Mouse (Mus musculus) myocyte (in vitro differentiated cells): ENCODE measurements around the gene March2. TPM values are rescaled to one million over a fixed set of nuclear protein-coding genes. Genes with fewer than 3 reads are reported as not detected.

Experiments used
- H3K27me3 ChIP-seq: one replicate; pipeline ENCODE4 v1.6.1; 2011; ENCODE audit not compliant: control insufficient read depth, insufficient read depth, insufficient read length
- H3K36me3 ChIP-seq: one replicate; pipeline ENCODE4 v1.6.1; 2011; ENCODE audit not compliant: control insufficient read depth, insufficient read depth
- H3K4me2 ChIP-seq: one replicate; pipeline ENCODE4 v1.6.1; 2011; ENCODE audit warnings: low read depth, control low read depth
- H3K4me3 ChIP-seq: one replicate; pipeline ENCODE4 v1.5.1; 2011; ENCODE audit warnings: mild to moderate bottlenecking, control low read depth, moderate library complexity
- H3K79me2 ChIP-seq: one replicate; pipeline ENCODE4 v1.6.1; 2011; ENCODE audit not compliant: control insufficient read depth, insufficient read depth
- H3ac ChIP-seq: one replicate; pipeline ENCODE4 v1.6.1; 2011; ENCODE audit not compliant: control insufficient read depth, insufficient read length
- CEBPB ChIP-seq: IDR thresholded peaks from 2 replicates; pipeline ENCODE4 v1.6.1; 2011; ENCODE audit warnings: mild to moderate bottlenecking, moderate library complexity; ENCODE audit not compliant: poor library complexity, insufficient read depth, severe bottlenecking
- E2F4 ChIP-seq: IDR thresholded peaks from one replicate; pipeline ENCODE4 v1.6.1; 2011; ENCODE audit warnings: mild to moderate bottlenecking, control low read depth, moderate library complexity; ENCODE audit not compliant: insufficient read depth
- MAX ChIP-seq: IDR thresholded peaks from one replicate; pipeline ENCODE4 v1.6.1; 2011; ENCODE audit warnings: low read depth, mild to moderate bottlenecking, control low read depth
- MYOD1 ChIP-seq, 3 experiments: IDR thresholded peaks; one replicate each; pipeline ENCODE4 v1.6.1; 2011; ENCODE audit warnings: control low read depth in 2 of 3, low read depth in 2 of 3, mild to moderate bottlenecking in 2 of 3, moderate library complexity in 1 of 3; ENCODE audit not compliant: insufficient read length in 2 of 3, control insufficient read depth in 1 of 3
- MYOG ChIP-seq, 3 experiments: IDR thresholded peaks; one replicate each; pipeline ENCODE4 v1.6.1; 2011; ENCODE audit warnings: control low read depth in 2 of 3, low read depth in 2 of 3, mild to moderate bottlenecking in 2 of 3; ENCODE audit not compliant: insufficient read length in 2 of 3, control insufficient read depth in 1 of 3, insufficient read depth in 1 of 3
- POLR2A ChIP-seq: IDR thresholded peaks from one replicate; pipeline ENCODE4 v1.6.1; 2011; ENCODE audit warnings: low read depth, mild to moderate bottlenecking, control low read depth, moderate library complexity; ENCODE audit not compliant: insufficient read length
- POLR2AphosphoS2 ChIP-seq: IDR thresholded peaks from one replicate; pipeline ENCODE4 v1.6.1; 2011; ENCODE audit warnings: low read depth, control low read depth; ENCODE audit not compliant: insufficient read length
- REST ChIP-seq: IDR thresholded peaks from one replicate; pipeline ENCODE4 v1.6.1; 2011; ENCODE audit warnings: mild to moderate bottlenecking, control low read depth, moderate library complexity; ENCODE audit not compliant: insufficient read depth, insufficient read length
- SRF ChIP-seq: IDR thresholded peaks from one replicate; pipeline ENCODE4 v1.6.1; 2011; ENCODE audit warnings: low read depth; ENCODE audit not compliant: control insufficient read depth, insufficient read length
- TCF12 ChIP-seq: IDR thresholded peaks from one replicate; pipeline ENCODE4 v1.6.1; 2011; ENCODE audit warnings: mild to moderate bottlenecking, control low read depth; ENCODE audit not compliant: poor library complexity, insufficient read depth, severe bottlenecking
- TCF3 ChIP-seq: IDR thresholded peaks from one replicate; pipeline ENCODE4 v1.6.1; 2011; ENCODE audit warnings: low read depth, control low read depth; ENCODE audit not compliant: insufficient read length
- USF1 ChIP-seq: IDR thresholded peaks from one replicate; pipeline ENCODE4 v1.6.1; 2011; ENCODE audit warnings: low read depth, mild to moderate bottlenecking, control low read depth, moderate library complexity
- polyA plus RNA-seq: library from polyadenylated mRNA; unstranded; fragments of >200 nt; fragmentation: generic; extraction: Trizol; gene quantifications from one replicate; pipeline ENCODE4 v1.2.1, GENCODE M21; 2012; ENCODE audit warnings: missing spikeins

Gene March2
- polyA plus RNA-seq, 1 experiment, result 51.5 TPM

GRCm38 (mm10) chr17:33637516-33638276 lies 80.8 kb downstream of the March2 start, which contains the start of gene Pram1:
Pram1 (plus strand) TSS chr17:33638056.
- Histone ChIP-seq H3K36me3 (peaks cover 8% of the 10 kb centered on the region), H3K79me2 (no peaks in the 10 kb centered on the region), H3K27me3 (no peaks in the 10 kb centered on the region), H3K4me2 (no peak within 1 kb of the TSS), H3K4me3 (no peak within 1 kb of the TSS), H3ac (no peak within 1 kb of the TSS)
- no peak for TF ChIP-seq CEBPB
- TF ChIP-seq REST, result no peak
- no peak for TF ChIP-seq POLR2A
- no peak for TF ChIP-seq MAX
- TF ChIP-seq E2F4, result no peak
- no peak for TF ChIP-seq POLR2AphosphoS2
- no peak for TF ChIP-seq TCF12
- TF ChIP-seq USF1, result no peak
- TF ChIP-seq SRF, result no peak
- no peak for TF ChIP-seq MYOG (IDR thresholded peaks at IDR 0.05; ENCODE audit: control insufficient read depth in 1 of 3, insufficient read depth in 1 of 3, insufficient read length in 2 of 3, low read depth in 2 of 3)
- no peak for TF ChIP-seq MYOD1 (IDR thresholded peaks at IDR 0.05; ENCODE audit: control insufficient read depth in 1 of 3, insufficient read length in 2 of 3, low read depth in 2 of 3)
- no peak for TF ChIP-seq TCF3

GRCm38 (mm10) chr17:33637038-33637437 lies 81.4 kb downstream of the March2 start:
- Histone ChIP-seq H3K79me2 (no peaks in the 10 kb centered on the region), H3K36me3 (peaks cover 8% of the 10 kb centered on the region), H3ac (no peak overlapping the region), H3K4me2 (no peak overlapping the region), H3K27me3 (no peaks in the 10 kb centered on the region), H3K4me3 (no peak overlapping the region)
- TF ChIP-seq REST, result no peak
- TF ChIP-seq POLR2AphosphoS2, result no peak
- no peak for TF ChIP-seq CEBPB
- TF ChIP-seq E2F4, result no peak
- TF ChIP-seq MYOD1 (IDR thresholded peaks at IDR 0.05; ENCODE audit: control insufficient read depth in 1 of 3, insufficient read length in 2 of 3, low read depth in 2 of 3), result no peak
- TF ChIP-seq MAX, result no peak
- no peak for TF ChIP-seq TCF12
- TF ChIP-seq SRF, result no peak

Other genes with a start within 250 kb of the March2 start
- gene Adamts10, start 194.5 kb downstream of the March2 start, polyA plus RNA-seq, result 4.5 TPM
- not detected for gene Myo1f, start 163.0 kb downstream of the March2 start, polyA plus RNA-seq
- gene Zfp414, start 89.6 kb downstream of the March2 start, polyA plus RNA-seq, result 21.9 TPM
- gene Pram1, start 80.6 kb downstream of the March2 start, polyA plus RNA-seq, result 0.41 TPM
- gene Hnrnpm, start 31.8 kb downstream of the March2 start, polyA plus RNA-seq, result 68.2 TPM
- gene Rab11b, start 41.9 kb upstream of the March2 start, polyA plus RNA-seq, result 126 TPM
- gene Angptl4, start 63.2 kb upstream of the March2 start, polyA plus RNA-seq, result 42.8 TPM
- gene Kank3, start 91.8 kb upstream of the March2 start, polyA plus RNA-seq, result 8.3 TPM
- 6,768 TPM for gene Rps28, start 105.9 kb upstream of the March2 start, polyA plus RNA-seq
- 614 TPM for gene Ndufa7, start 105.9 kb upstream of the March2 start, polyA plus RNA-seq
- gene Cd320, start 124.4 kb upstream of the March2 start, polyA plus RNA-seq, result 83.1 TPM
- not detected for gene Gm7029, start 155.2 kb upstream of the March2 start, polyA plus RNA-seq
- 32.2 TPM for gene Kifc1, start 172.0 kb upstream of the March2 start, polyA plus RNA-seq
- gene Platr17, start 186.5 kb upstream of the March2 start, polyA plus RNA-seq, result 0.17 TPM
- 16.9 TPM for gene Daxx, start 190.7 kb upstream of the March2 start, polyA plus RNA-seq
- 50.6 TPM for gene Tapbp, start 197.2 kb upstream of the March2 start, polyA plus RNA-seq
- gene Zbtb22, start 197.2 kb upstream of the March2 start, polyA plus RNA-seq, result 31.6 TPM
- gene Rgl2, start 210.9 kb upstream of the March2 start, polyA plus RNA-seq, result 20.1 TPM
- 110 TPM for gene Pfdn6, start 221.7 kb upstream of the March2 start, polyA plus RNA-seq
- gene Wdr46, start 222.0 kb upstream of the March2 start, polyA plus RNA-seq, result 25.9 TPM
- 1.2 TPM for gene B3galt4, start 232.8 kb upstream of the March2 start, polyA plus RNA-seq
- gene Vps52, start 237.1 kb upstream of the March2 start, polyA plus RNA-seq, result 29.9 TPM
- 287 TPM for gene Rps18, start 237.3 kb upstream of the March2 start, polyA plus RNA-seq